Mouse (Mus musculus) MEL (cell line): ENCODE results near the gene Ndufaf3. TPM values are rescaled to one million over a fixed set of nuclear protein-coding genes. Genes with fewer than 3 reads are reported as not detected.

Experiments used
- DNase-seq: peaks from one replicate; pipeline ENCODE4 v3.0.0; 2011; ENCODE audit warnings: low read depth, low spot score
- H3K27ac ChIP-seq: 2 replicates; pipeline ENCODE4 v1.5.1; 2012; ENCODE audit warnings: low read depth, mild to moderate bottlenecking, control low read depth, low read length, moderate library complexity; ENCODE audit not compliant: control insufficient read depth
- H3K27me3 ChIP-seq, 2 experiments: fragments of 150-350 bp in 1 of 2; sonication (generic) in 1 of 2; 2 replicates each; pipeline ENCODE4 v1.6.1; 2012; ENCODE audit warnings: low read length in 2 of 2, mild to moderate bottlenecking in 2 of 2, improper control_type of control experiment in 1 of 2, moderate library complexity in 1 of 2; ENCODE audit not compliant: insufficient read depth in 2 of 2, control insufficient read depth in 1 of 2
- H3K36me3 ChIP-seq, 2 experiments: 2 replicates each; pipeline ENCODE4 v1.6.1; 2012 to 2014; ENCODE audit warnings: low read length in 2 of 2, improper control_type of control experiment in 1 of 2, inconsistent platforms in 1 of 2, mild to moderate bottlenecking in 1 of 2; ENCODE audit not compliant: insufficient read depth in 2 of 2, control insufficient read depth in 1 of 2
- H3K4me1 ChIP-seq, 2 experiments: fragments of 150-350 bp in 1 of 2; sonication (generic) in 1 of 2; 2 replicates each; pipeline ENCODE4 v1.6.1; 2012; ENCODE audit warnings: low read length in 2 of 2, improper control_type of control experiment in 1 of 2, mild to moderate bottlenecking in 1 of 2; ENCODE audit not compliant: insufficient read depth in 2 of 2, control insufficient read depth in 1 of 2
- H3K4me3 ChIP-seq, 2 experiments: fragments of 150-350 bp in 1 of 2; sonication (generic) in 1 of 2; 2 replicates each; pipeline ENCODE4 v1.5.1; 2012; ENCODE audit warnings: low read depth in 2 of 2, low read length in 2 of 2, mild to moderate bottlenecking in 2 of 2, moderate library complexity in 2 of 2, control low read depth in 1 of 2, improper control_type of control experiment in 1 of 2; ENCODE audit not compliant: control insufficient read depth in 1 of 2, insufficient read depth in 1 of 2
- H3K79me2 ChIP-seq: 2 replicates; pipeline ENCODE4 v1.6.1; 2012; ENCODE audit warnings: mild to moderate bottlenecking, low read length, moderate library complexity; ENCODE audit not compliant: control insufficient read depth, poor library complexity, insufficient read depth
- H3K9ac ChIP-seq: 2 replicates; pipeline ENCODE4 v1.6.1; 2012; ENCODE audit warnings: low read depth, mild to moderate bottlenecking, control low read depth, low read length, moderate library complexity; ENCODE audit not compliant: control insufficient read depth, poor library complexity, severe bottlenecking
- H3K9me3 ChIP-seq: fragments of 150-350 bp; sonication (generic); replicated peaks from 2 replicates; pipeline ENCODE4 v1.6.1; 2012; ENCODE audit warnings: mild to moderate bottlenecking, low read length, improper control_type of control experiment, moderate library complexity; ENCODE audit not compliant: insufficient read depth
- BHLHE40 ChIP-seq: IDR thresholded peaks from 2 replicates; pipeline ENCODE4 v1.6.1; 2012; ENCODE audit warnings: low read depth, mild to moderate bottlenecking, inconsistent platforms, low read length, improper control_type of control experiment, borderline replicate concordance
- CHD1 ChIP-seq: IDR thresholded peaks from 2 replicates; pipeline ENCODE4 v1.6.1; 2012; ENCODE audit warnings: low read depth, mild to moderate bottlenecking, inconsistent platforms, low read length, improper control_type of control experiment
- CHD2 ChIP-seq: IDR thresholded peaks from 2 replicates; pipeline ENCODE4 v1.6.1; 2011; ENCODE audit warnings: low read length, improper control_type of control experiment
- CTCF ChIP-seq, 3 experiments: IDR thresholded peaks in 2 of 3; conservative IDR thresholded peaks in 1 of 3; 2 replicates each; pipeline ENCODE4 v1.5.1; 2011 to 2012; ENCODE audit warnings: low read length in 3 of 3, low read depth in 2 of 3, mild to moderate bottlenecking in 2 of 3, improper control_type of control experiment in 1 of 3, inconsistent platforms in 1 of 3, mixed read lengths in 1 of 3, moderate library complexity in 1 of 3; ENCODE audit not compliant: control insufficient read depth in 1 of 3, insufficient read depth in 1 of 3, poor library complexity in 1 of 3, severe bottlenecking in 1 of 3
- E2F4 ChIP-seq: IDR thresholded peaks from 2 replicates; pipeline ENCODE4 v1.6.1; 2011; ENCODE audit warnings: low read depth, low read length, improper control_type of control experiment, borderline replicate concordance
- EP300 ChIP-seq, 2 experiments: IDR thresholded peaks; 2 replicates each; pipeline ENCODE4 v1.6.1; 2011; ENCODE audit warnings: improper control_type of control experiment in 2 of 2, low read length in 2 of 2, low read depth in 1 of 2, mild to moderate bottlenecking in 1 of 2
- ETS1 ChIP-seq: IDR thresholded peaks from 2 replicates; pipeline ENCODE4 v1.6.1; 2012; ENCODE audit warnings: low read depth, mild to moderate bottlenecking, inconsistent platforms, low read length, improper control_type of control experiment, moderate library complexity
- GABPA ChIP-seq: IDR thresholded peaks from 2 replicates; pipeline ENCODE4 v1.6.1; 2012; ENCODE audit warnings: low read depth, mild to moderate bottlenecking, inconsistent platforms, low read length, improper control_type of control experiment, moderate library complexity
- GATA1 ChIP-seq: IDR thresholded peaks from 2 replicates; pipeline ENCODE4 v1.6.1; 2011; ENCODE audit warnings: low read depth, low read length, improper control_type of control experiment
- HCFC1 ChIP-seq: IDR thresholded peaks from 2 replicates; pipeline ENCODE4 v1.6.1; 2012; ENCODE audit warnings: low read depth, mild to moderate bottlenecking, inconsistent platforms, low read length, improper control_type of control experiment, moderate library complexity
- JUND ChIP-seq: IDR thresholded peaks from 2 replicates; pipeline ENCODE4 v1.6.1; 2011; ENCODE audit warnings: low read depth, mild to moderate bottlenecking, improper control_type of control experiment, low read length
- KAT2A ChIP-seq: conservative IDR thresholded peaks from 2 replicates; pipeline ENCODE4 v1.6.1; 2012; ENCODE audit warnings: low read depth, low read length, improper control_type of control experiment, inconsistent platforms
- MAFK ChIP-seq: IDR thresholded peaks from 2 replicates; pipeline ENCODE4 v1.6.1; 2011; ENCODE audit warnings: low read depth, mild to moderate bottlenecking, low read length, improper control_type of control experiment, borderline replicate concordance
- MAX ChIP-seq: IDR thresholded peaks from 2 replicates; pipeline ENCODE4 v1.6.1; 2011; ENCODE audit warnings: low read length, improper control_type of control experiment
- MAZ ChIP-seq: IDR thresholded peaks from 2 replicates; pipeline ENCODE4 v1.6.1; 2012; ENCODE audit warnings: low read depth, mild to moderate bottlenecking, inconsistent platforms, low read length, improper control_type of control experiment
- MEF2A ChIP-seq: IDR thresholded peaks from 2 replicates; pipeline ENCODE4 v1.6.1; 2014; ENCODE audit warnings: low read depth, mild to moderate bottlenecking, inconsistent platforms, low read length, improper control_type of control experiment; ENCODE audit not compliant: poor library complexity, insufficient replicate concordance, severe bottlenecking; ENCODE audit errors: extremely low read depth
- MXI1 ChIP-seq: IDR thresholded peaks from 2 replicates; pipeline ENCODE4 v1.6.1; 2011; ENCODE audit warnings: mild to moderate bottlenecking, low read depth, low read length, improper control_type of control experiment
- MYC ChIP-seq: IDR thresholded peaks from 2 replicates; pipeline ENCODE4 v1.6.1; 2011; ENCODE audit warnings: low read depth, mild to moderate bottlenecking, low read length, improper control_type of control experiment, moderate library complexity
- NELFE ChIP-seq: IDR thresholded peaks from 2 replicates; pipeline ENCODE4 v1.6.1; 2011; ENCODE audit warnings: low read depth, low read length, improper control_type of control experiment
- NRF1 ChIP-seq: IDR thresholded peaks from 2 replicates; pipeline ENCODE4 v1.6.1; 2014; ENCODE audit warnings: low read depth, mild to moderate bottlenecking, inconsistent platforms, low read length, improper control_type of control experiment, moderate library complexity; ENCODE audit not compliant: poor library complexity, insufficient read depth, severe bottlenecking
- POLR2A ChIP-seq, 2 experiments: IDR thresholded peaks; 2 replicates each; pipeline ENCODE4 v1.6.1; 2011 to 2012; ENCODE audit warnings: low read length in 2 of 2, mild to moderate bottlenecking in 2 of 2, control low read depth in 1 of 2, improper control_type of control experiment in 1 of 2, low read depth in 1 of 2, moderate library complexity in 1 of 2; ENCODE audit not compliant: control insufficient read depth in 1 of 2, insufficient read depth in 1 of 2, poor library complexity in 1 of 2
- POLR2AphosphoS2 ChIP-seq: IDR thresholded peaks from 2 replicates; pipeline ENCODE4 v1.6.1; 2011; ENCODE audit warnings: low read length, improper control_type of control experiment
- POLR2AphosphoS5 ChIP-seq: IDR thresholded peaks from 2 replicates; pipeline ENCODE4 v1.6.1; 2012; ENCODE audit warnings: low read depth, borderline replicate concordance, mild to moderate bottlenecking, inconsistent platforms, low read length, moderate library complexity, mixed read lengths
- RAD21 ChIP-seq: IDR thresholded peaks from 2 replicates; pipeline ENCODE4 v1.6.1; 2011; ENCODE audit warnings: mild to moderate bottlenecking, low read depth, low read length, improper control_type of control experiment
- RCOR1 ChIP-seq: IDR thresholded peaks from 2 replicates; pipeline ENCODE4 v1.6.1; 2012; ENCODE audit warnings: low read depth, mild to moderate bottlenecking, inconsistent platforms, low read length, improper control_type of control experiment
- SIN3A ChIP-seq: IDR thresholded peaks from 2 replicates; pipeline ENCODE4 v1.6.1; 2012; ENCODE audit warnings: low read length, improper control_type of control experiment, inconsistent platforms
- SMC3 ChIP-seq: IDR thresholded peaks from 2 replicates; pipeline ENCODE4 v1.6.1; 2011; ENCODE audit warnings: low read depth, low read length, improper control_type of control experiment
- TAL1 ChIP-seq: IDR thresholded peaks from 2 replicates; pipeline ENCODE4 v1.6.1; 2012; ENCODE audit warnings: mild to moderate bottlenecking, inconsistent platforms, low read length, moderate library complexity, mixed read lengths
- TBP ChIP-seq: IDR thresholded peaks from 2 replicates; pipeline ENCODE4 v1.8.0; 2011; ENCODE audit warnings: low read depth, low read length, improper control_type of control experiment
- TCF12 ChIP-seq: IDR thresholded peaks from 2 replicates; pipeline ENCODE4 v1.6.1; 2014; ENCODE audit warnings: low read depth, mild to moderate bottlenecking, inconsistent platforms, low read length, improper control_type of control experiment, moderate library complexity
- UBTF ChIP-seq: IDR thresholded peaks from 2 replicates; pipeline ENCODE4 v1.6.1; 2012; ENCODE audit warnings: low read depth, mild to moderate bottlenecking, inconsistent platforms, low read length, improper control_type of control experiment, moderate library complexity, borderline replicate concordance; ENCODE audit not compliant: insufficient read depth
- USF1 ChIP-seq: IDR thresholded peaks from 2 replicates; pipeline ENCODE4 v1.6.1; 2014; ENCODE audit warnings: low read depth, mild to moderate bottlenecking, inconsistent platforms, low read length, improper control_type of control experiment, moderate library complexity
- USF2 ChIP-seq, 2 experiments: IDR thresholded peaks; 2 replicates each; pipeline ENCODE4 v1.6.1; 2011 to 2012; ENCODE audit warnings: improper control_type of control experiment in 2 of 2, low read length in 2 of 2, borderline replicate concordance in 1 of 2, inconsistent platforms in 1 of 2, low read depth in 1 of 2, mild to moderate bottlenecking in 1 of 2; ENCODE audit not compliant: insufficient read depth in 1 of 2
- ZC3H11A ChIP-seq: IDR thresholded peaks from 2 replicates; pipeline ENCODE4 v1.6.1; 2012; ENCODE audit warnings: low read depth, mild to moderate bottlenecking, inconsistent platforms, low read length, improper control_type of control experiment
- ZKSCAN1 ChIP-seq: IDR thresholded peaks from 2 replicates; pipeline ENCODE4 v1.6.1; 2012; ENCODE audit warnings: low read depth, mild to moderate bottlenecking, inconsistent platforms, low read length, improper control_type of control experiment, moderate library complexity
- ZMIZ1 ChIP-seq: IDR thresholded peaks from 2 replicates; pipeline ENCODE4 v1.6.1; 2012; ENCODE audit warnings: low read depth, mild to moderate bottlenecking, inconsistent platforms, low read length, improper control_type of control experiment, moderate library complexity
- polyA plus RNA-seq, 2 experiments: library from polyadenylated mRNA; stranded (reverse) in 1 of 2; unstranded in 1 of 2; fragments of >175 nt in 1 of 2; fragments of >200 nt in 1 of 2; gene quantifications; 2 replicates each; pipeline versions ENCODE4 v1.2.1 to v1.2.4; 2012; ENCODE audit warnings: low replicate concordance in 2 of 2, low read depth in 1 of 2; ENCODE audit not compliant: insufficient read length in 2 of 2, insufficient read depth in 1 of 2, missing spikeins in 1 of 2
- total RNA-seq: library from RNA; depleted of rRNA; stranded (reverse); fragments of 300-350 nt; gene quantifications from 2 replicates; pipeline ENCODE4 v1.2.3, GENCODE M21; 2012

Gene Ndufaf3
- total and polyA plus RNA-seq, 3 experiments: 38.0 to 66.8 TPM; not detected in 1

- Histone ChIP-seq H3K36me3 (peaks cover 0 to 12% of the 10 kb centered on the region in 2 experiments), H3K4me3 (peak overlapping the region; percentile 59 to 67), H3K79me2 (peaks cover 28% of the 10 kb centered on the region), H3K9me3 (no peaks in the 10 kb centered on the region), H3K27me3 (no peaks in the 10 kb centered on the region), H3K4me1 (peaks cover 0 to 24% of the 10 kb centered on the region in 2 experiments; a peak in 3 of 4 replicates), H3K27ac (peak overlapping the region; percentile 35), H3K9ac (peak overlapping the region; percentile 69)
- peak; percentile 94 for DNase-seq
- no peak for TF ChIP-seq BHLHE40
- TF ChIP-seq MXI1: no peak
- TF ChIP-seq ZKSCAN1: no peak; the same call in 1 of the 2 replicates
- TF ChIP-seq GATA1: no peak
- no peak for TF ChIP-seq KAT2A
- TF ChIP-seq RCOR1: no peak
- TF ChIP-seq NELFE: 0 out of 2 replicates have a peak, but pooled peaks have one; percentile 35
- TF ChIP-seq MEF2A: no peak
- TF ChIP-seq MYC: no peak
- 0 out of 2 replicates have a peak, but pooled peaks have one; percentile 17 for TF ChIP-seq POLR2AphosphoS5
- TF ChIP-seq SMC3: peak; percentile 84
- no peak for TF ChIP-seq ZMIZ1
- no peak for TF ChIP-seq UBTF
- no peak for TF ChIP-seq EP300 (IDR thresholded peaks at IDR 0.05; ENCODE audit: low read depth in 1 of 2, low read length in 2 of 2)
- no peak for TF ChIP-seq USF2 (IDR thresholded peaks at IDR 0.05; ENCODE audit: borderline replicate concordance in 1 of 2, insufficient read depth in 1 of 2, low read depth in 1 of 2, low read length in 2 of 2)
- TF ChIP-seq MAZ: no peak
- TF ChIP-seq E2F4: no peak
- TF ChIP-seq USF1: no peak
- no peak for TF ChIP-seq TCF12
- no peak for TF ChIP-seq CHD1
- no peak for TF ChIP-seq ETS1
- no peak for TF ChIP-seq TAL1
- no peak for TF ChIP-seq GABPA
- TF ChIP-seq SIN3A: peak; percentile 77; the same call in 1 of the 2 replicates
- TF ChIP-seq POLR2AphosphoS2: no peak; the same call in 1 of the 2 replicates
- 0 out of 4 replicates have a peak, but pooled peaks of 1 of the 2 experiments have one; percentile 36 for TF ChIP-seq POLR2A (IDR thresholded peaks at IDR 0.05; ENCODE audit: control insufficient read depth in 1 of 2, insufficient read depth in 1 of 2, low read depth in 1 of 2, low read length in 2 of 2, poor library complexity in 1 of 2)
- peak; percentile 73 to 83 (median 79) for TF ChIP-seq CTCF (IDR thresholded peaks at IDR 0.05 in 2 of 3, conservative IDR thresholded peaks at IDR 0.05 in 1 of 3; ENCODE audit: control insufficient read depth in 1 of 3, insufficient read depth in 1 of 3, low read depth in 2 of 3, low read length in 3 of 3, poor library complexity in 1 of 3, severe bottlenecking in 1 of 3)
- TF ChIP-seq ZC3H11A: peak; percentile 57
- no peak for TF ChIP-seq JUND
- peak; percentile 56 for TF ChIP-seq RAD21
- peak; percentile 33; the same call in 1 of the 2 replicates for TF ChIP-seq HCFC1
- no peak for TF ChIP-seq CHD2
- no peak for TF ChIP-seq NRF1
- no peak for TF ChIP-seq MAFK
- no peak for TF ChIP-seq TBP
- no peak; the same call in none of the 2 replicates for TF ChIP-seq MAX
Measured at GRCm38 (mm10) chr9:108570207-108570896, 3.1 kb upstream of the Ndufaf3 start.
